Mouse (Mus musculus): ENCODE measurements around the gene Cers3. TPM values are rescaled to one million over a fixed set of nuclear protein-coding genes. Genes with fewer than 3 reads are reported as not detected.

Cers3 gene
- 2.5 TPM in 1 of 2 replicates, not detected in the other for polyA plus RNA-seq (2012; rRNA removed; ENCODE audit: low replicate concordance)

DNA sequence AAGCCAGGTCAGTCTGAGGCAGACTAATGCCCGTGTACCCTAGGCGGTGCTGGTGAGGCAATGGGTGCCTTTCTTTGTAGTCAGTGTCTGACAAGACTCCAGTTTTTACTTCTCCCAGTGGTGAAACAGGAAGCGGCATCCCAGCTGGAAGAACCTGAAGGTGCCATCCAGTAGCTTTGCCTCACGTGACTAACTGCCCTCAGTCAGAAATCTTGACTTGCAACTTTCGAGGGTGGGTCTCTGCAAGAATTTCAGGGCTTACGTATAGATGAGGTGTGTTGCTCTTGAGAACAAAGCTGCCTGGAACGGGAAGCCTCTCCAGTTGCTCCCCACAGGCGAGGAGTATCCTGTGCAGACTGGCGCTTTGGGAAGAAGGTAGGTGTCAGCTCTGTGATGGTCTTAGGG lies at the start of gene Cers3:
Cers3 (plus strand) TSS at position 128 of the 405 bp plus-strand sequence.

DNA sequence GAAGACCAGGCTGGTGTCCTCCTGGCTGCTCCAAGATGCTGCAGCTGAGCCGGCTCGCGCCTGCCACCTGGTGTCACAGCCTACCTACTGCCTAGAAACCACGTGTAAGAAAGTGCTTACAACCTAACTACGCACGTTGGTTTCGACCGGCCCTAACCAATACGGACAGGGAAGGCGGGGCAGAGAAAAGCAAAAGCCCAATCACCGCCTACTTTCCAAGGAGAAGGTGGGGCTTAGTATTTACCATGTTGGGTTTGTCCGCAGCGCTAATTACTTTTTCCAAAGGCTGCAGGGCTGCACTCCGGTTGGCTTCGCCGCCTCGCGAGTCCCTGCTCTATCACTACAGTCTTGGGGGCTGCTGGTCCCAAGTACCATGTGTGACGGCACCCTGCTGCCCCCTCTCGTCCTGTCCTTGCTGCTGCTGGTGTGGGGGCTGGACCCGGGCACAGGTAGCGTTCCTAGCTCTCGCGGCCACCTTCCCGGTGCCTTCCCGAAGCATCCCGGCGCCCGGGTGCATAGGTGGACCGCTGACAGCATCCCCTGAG lies 96.2 kb downstream of the Cers3 start, which contains the start of gene Adamts17:
Adamts17 (plus strand) TSS at position 273 of the 545 bp plus-strand sequence.

Other genes starting within 250 kb of the Cers3 start
- gene Asb7, start 53.9 kb upstream of the Cers3 start, polyA plus RNA-seq (2012; rRNA removed; ENCODE audit: low replicate concordance): 3.7 and 6.1 TPM in 2 replicates
- 6.7 and 11.2 TPM in 2 replicates for gene Lins1, start 53.6 kb upstream of the Cers3 start, polyA plus RNA-seq (2012; rRNA removed; ENCODE audit: low replicate concordance)
- gene Adamts17, start 96.2 kb downstream of the Cers3 start, polyA plus RNA-seq (2012; rRNA removed; ENCODE audit: low replicate concordance): 0.37 and 1.4 TPM in 2 replicates